Mouse (Mus musculus): ENCODE measurements at regions not wholly inside any gene's neighbourhood (a gene's known extent, or its start where the extent isn't known, plus 50 kb on each side); places are given as distances from the start of the nearest gene placed in this dataset.

DNA sequence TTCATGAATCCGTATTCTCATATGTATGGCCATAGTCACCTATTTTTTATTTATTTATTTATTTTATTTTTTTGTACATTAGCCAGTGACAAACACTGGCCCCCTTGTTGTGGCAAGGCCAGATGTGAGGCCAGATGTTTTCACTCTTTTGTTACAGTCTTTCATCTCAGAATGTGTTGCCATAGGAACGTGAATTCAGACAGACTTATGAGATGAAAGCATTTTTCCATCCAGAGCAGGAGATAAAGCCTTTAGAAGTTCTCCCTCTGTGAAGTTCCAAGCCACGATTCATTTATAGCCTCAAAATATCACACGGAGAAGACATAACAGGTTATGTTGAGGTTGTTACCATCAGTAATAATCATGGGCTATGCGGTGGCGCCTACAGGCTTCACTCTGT, 220.9 kb downstream of the Arpp21 start:
- WGBS: 80% methylated on average over 6 of the region's 6 CpGs
- Histone ChIP-seq H3K36me3 (no peaks in the 10 kb centered on the region), H3K9me3 (no peaks in the 10 kb centered on the region), H3K4me1 (replicated peaks) (no peaks in the 10 kb centered on the region), H3K4me3 (no peak overlapping the region), H3K9ac (no peak overlapping the region), H3K27ac (replicated peaks) (no peak overlapping the region), H3K27me3 (no peaks in the 10 kb centered on the region), H3K4me2 (no peak overlapping the region)
- ATAC-seq (ENCODE audit: low read depth): no peak

DNA sequence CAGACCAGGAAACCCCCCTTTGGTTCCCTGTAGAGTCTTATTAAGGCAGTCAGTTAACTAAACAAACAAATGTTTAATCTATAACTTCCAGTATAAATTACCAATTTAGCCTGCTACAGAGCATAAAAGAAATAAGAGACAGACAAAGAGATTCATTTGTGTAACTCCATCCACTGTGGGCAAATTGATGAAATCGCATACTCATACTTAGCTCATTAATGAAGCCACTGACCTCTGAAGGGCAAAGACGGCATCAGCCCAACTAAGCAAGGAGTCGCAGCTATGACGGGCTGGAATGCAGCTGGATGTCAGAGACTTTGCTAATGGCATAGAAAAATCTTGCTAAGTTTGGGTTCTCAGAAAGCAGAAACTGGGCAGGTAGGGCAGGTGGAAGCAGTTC, 241.3 kb downstream of the Arpp21 start:
- Histone ChIP-seq H3K4me1 (replicated peaks) (peaks cover 4% of the 10 kb centered on the region), H3K27me3 (no peaks in the 10 kb centered on the region), H3K36me3 (no peaks in the 10 kb centered on the region), H3K9ac (no peak overlapping the region), H3K27ac (replicated peaks) (no peak overlapping the region), H3K4me2 (no peak overlapping the region), H3K9me3 (no peaks in the 10 kb centered on the region), H3K4me3 (no peak overlapping the region)
- 69% methylated on average over 4 of the region's 4 CpGs for WGBS
- no peak for ATAC-seq (ENCODE audit: low read depth)

DNA sequence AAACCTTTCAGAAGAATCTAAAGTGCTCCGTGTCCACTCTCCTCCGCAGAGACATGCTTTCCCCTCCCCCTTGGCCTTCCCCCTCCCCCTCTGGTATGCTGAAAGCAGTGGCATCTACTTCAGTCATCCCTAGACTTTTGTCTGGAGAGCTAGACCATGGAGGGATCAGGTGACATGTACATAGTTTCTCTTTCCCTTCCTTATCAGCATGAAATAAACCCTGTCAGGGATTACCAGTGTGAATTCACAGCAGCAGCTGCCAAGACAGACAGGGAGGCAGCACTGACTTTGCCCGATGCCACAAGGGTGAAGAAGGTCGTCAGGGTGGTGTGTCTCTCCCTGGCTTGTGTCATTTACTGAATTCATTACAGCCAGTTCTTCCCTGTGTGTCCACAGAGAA, 241.9 kb downstream of the Arpp21 start:
- Histone ChIP-seq H3K9me3 (no peaks in the 10 kb centered on the region), H3K36me3 (no peaks in the 10 kb centered on the region), H3K4me3 (no peak overlapping the region), H3K27me3 (no peaks in the 10 kb centered on the region), H3K4me2 (no peak overlapping the region), H3K4me1 (replicated peaks) (peaks cover 4% of the 10 kb centered on the region), H3K27ac (replicated peaks) (no peak overlapping the region), H3K9ac (no peak overlapping the region)
- 44% methylated on average over 4 of the region's 4 CpGs for WGBS
- no peak for ATAC-seq (ENCODE audit: low read depth)

DNA sequence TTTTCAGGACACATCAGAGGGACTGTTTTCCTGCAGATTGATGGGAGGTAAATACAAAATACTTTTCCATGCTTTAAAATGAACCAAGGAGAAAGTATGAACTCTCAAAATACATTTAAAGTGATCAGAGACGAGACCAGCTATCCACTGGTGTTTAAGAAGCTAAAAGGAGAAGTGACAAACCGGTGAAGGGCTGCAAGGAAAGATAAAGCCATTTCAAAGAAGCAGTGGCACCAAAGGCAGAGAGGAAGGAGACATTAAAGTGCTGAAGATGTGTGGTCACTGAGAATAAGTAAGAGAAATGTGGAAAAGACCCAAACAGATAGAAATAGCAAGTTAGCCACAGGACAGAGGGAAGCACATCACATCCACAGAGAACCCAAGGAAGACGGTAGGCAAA, 245.7 kb downstream of the Arpp21 start:
- Histone ChIP-seq H3K4me2 (no peak overlapping the region), H3K9me3 (no peaks in the 10 kb centered on the region), H3K27me3 (no peaks in the 10 kb centered on the region), H3K4me1 (replicated peaks) (peaks cover 4% of the 10 kb centered on the region), H3K27ac (replicated peaks) (no peak overlapping the region), H3K36me3 (no peaks in the 10 kb centered on the region), H3K4me3 (no peak overlapping the region), H3K9ac (no peak overlapping the region)
- 84% methylated on average over 3 of the region's 3 CpGs for WGBS
- no peak for ATAC-seq (ENCODE audit: low read depth)

DNA sequence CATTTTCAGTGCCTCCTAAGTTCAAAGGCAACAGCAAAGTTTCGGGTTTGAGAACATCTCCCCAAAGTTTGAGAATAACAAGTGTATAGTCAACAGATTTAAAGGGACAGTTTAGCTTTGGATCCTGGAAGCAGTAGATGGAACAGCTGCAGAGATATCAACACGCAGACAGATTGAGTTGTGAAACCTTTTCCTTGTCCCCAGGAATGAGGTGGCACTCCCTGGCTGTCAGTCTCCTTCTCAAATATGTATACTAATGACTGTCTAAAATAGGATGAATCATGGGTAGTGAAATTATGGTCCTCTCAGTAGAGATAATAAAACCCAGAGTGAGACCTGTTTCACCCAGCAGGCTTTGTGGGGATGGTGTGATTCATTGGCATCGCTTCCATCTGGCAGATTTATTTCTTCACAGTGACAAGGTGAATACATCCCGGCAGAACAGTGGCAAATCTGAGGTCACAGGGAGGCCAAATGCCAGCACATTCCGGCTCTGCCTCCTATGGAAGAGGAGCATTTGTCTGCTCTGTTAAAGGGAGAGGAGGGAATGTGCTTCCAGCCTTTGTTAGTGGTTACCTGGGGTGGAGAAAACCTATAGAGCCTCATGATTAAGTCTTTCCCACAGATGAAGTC, 272.2 kb downstream of the Arpp21 start:
- WGBS: 22% methylated on average over 5 of the region's 5 CpGs
- Histone ChIP-seq H3K4me1 (replicated peaks) (no peaks in the 10 kb centered on the region), H3K36me3 (no peaks in the 10 kb centered on the region), H3K9ac (no peak overlapping the region), H3K9me3 (no peaks in the 10 kb centered on the region), H3K4me2 (no peak overlapping the region), H3K4me3 (no peak overlapping the region), H3K27me3 (no peaks in the 10 kb centered on the region), H3K27ac (replicated peaks) (no peak overlapping the region)
- no peak for ATAC-seq (ENCODE audit: low read depth)

DNA sequence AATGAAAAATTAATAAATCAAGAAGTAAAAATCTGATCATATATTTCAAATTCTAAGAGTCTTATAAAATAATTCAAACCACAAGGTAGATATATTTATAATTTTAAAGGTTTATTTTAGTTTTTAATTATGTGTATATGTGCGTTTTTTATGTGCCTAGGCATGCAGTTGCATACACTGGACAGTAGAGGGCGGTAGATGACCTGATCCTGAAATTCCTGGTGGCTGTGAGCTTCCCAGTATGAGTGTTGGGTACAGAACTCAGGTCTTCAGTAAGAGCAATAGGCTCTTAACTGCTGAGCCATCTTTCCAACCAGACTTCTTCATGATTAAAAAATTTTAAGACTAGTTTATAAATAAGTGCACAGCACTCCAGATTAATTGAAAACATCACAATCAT, 267.7 kb upstream of the Stac start:
- no peak overlapping the region for H3K4me3 ChIP-seq
- no peak overlapping the region for H3K4me2 ChIP-seq
- WGBS: 50% methylated on average over 2 of the region's 2 CpGs
- no peaks in the 10 kb centered on the region for H3K36me3 ChIP-seq
- no peaks in the 10 kb centered on the region for H3K27me3 ChIP-seq
- no peak overlapping the region for H3K9ac ChIP-seq
- ATAC-seq (ENCODE audit: low read depth): no peak
- H3K9me3 ChIP-seq: no peaks in the 10 kb centered on the region
- no peak overlapping the region for H3K27ac ChIP-seq (replicated peaks)
- H3K4me1 ChIP-seq (replicated peaks): no peaks in the 10 kb centered on the region

DNA sequence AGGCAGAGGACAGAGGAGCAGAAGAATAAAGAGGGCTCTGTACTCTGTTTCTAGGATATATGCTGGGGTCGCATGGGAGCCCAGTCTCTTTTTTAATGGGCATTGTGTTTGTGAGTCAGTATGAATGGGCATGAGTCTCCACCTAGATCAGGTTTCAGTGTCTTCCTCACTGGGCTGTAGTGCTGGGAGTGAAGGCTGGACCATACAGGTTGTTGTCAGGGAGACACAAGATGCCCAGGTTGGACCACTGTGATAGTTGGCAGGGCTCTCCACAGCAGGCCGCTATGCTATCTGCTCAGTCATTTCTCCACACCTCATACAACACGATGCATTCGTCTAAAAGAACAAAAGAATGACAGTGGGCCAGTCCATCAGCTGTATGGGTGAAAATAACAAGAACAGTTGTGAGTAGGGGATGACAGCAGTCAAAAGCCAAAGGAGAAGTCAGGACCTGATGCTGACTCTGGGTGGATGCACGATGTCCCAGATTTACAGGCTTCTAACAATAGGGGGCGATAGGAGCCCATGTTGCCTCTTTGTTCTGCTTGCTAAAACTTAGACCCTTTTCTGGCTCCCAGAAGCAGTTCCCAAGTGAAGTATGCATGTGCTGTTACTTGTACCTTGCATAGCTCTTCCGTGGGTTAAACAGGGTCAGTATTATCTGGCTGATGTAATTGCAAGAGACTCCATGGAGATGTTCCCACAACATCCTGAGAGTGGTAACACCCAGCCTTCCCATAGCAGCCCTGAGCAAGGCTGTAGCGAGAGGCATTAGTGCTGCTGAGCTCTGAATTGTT, 249.3 kb upstream of the Stac start:
- WGBS: 46% methylated on average over 8 of the region's 8 CpGs
- H3K4me2 ChIP-seq: no peak overlapping the region

DNA sequence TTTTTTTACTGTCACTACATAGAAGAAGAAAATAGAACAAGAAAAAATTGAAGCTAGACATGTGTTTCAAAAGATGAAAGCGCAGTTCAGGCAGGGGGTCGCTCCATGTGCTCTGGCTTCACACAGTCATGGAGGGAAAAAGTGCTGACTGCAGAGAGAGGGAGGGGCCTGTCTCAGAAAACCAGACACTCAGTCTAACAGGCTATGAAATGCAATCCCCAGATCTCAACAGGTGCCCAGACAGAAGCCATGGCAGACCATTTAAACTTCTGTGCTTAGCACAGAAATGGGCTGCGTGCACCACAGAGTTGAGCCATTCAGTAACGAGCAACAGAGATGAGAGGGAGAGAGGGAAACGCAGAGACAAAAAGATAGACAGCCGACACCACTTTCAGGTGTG, 242.3 kb upstream of the Stac start:
- WGBS: 88% methylated on average over 6 of the region's 6 CpGs
- Histone ChIP-seq H3K9ac (no peak overlapping the region), H3K36me3 (no peaks in the 10 kb centered on the region), H3K4me3 (no peak overlapping the region), H3K4me2 (no peak overlapping the region), H3K27ac (replicated peaks) (no peak overlapping the region), H3K4me1 (replicated peaks) (no peaks in the 10 kb centered on the region), H3K9me3 (no peaks in the 10 kb centered on the region), H3K27me3 (no peaks in the 10 kb centered on the region)
- ATAC-seq (ENCODE audit: low read depth): no peak

More for the DNA sequence above, 249.3 kb upstream of the Stac start:
- H3K36me3 ChIP-seq: no peaks in the 10 kb centered on the region
- no peaks in the 10 kb centered on the region for H3K9me3 ChIP-seq
- H3K27ac ChIP-seq (replicated peaks): no peak overlapping the region
- no peak for ATAC-seq (ENCODE audit: low read depth)
- no peak overlapping the region for H3K9ac ChIP-seq
- H3K27me3 ChIP-seq: no peaks in the 10 kb centered on the region
- no peak overlapping the region for H3K4me3 ChIP-seq
- peaks cover 12% of the 10 kb centered on the region for H3K4me1 ChIP-seq (replicated peaks)

DNA sequence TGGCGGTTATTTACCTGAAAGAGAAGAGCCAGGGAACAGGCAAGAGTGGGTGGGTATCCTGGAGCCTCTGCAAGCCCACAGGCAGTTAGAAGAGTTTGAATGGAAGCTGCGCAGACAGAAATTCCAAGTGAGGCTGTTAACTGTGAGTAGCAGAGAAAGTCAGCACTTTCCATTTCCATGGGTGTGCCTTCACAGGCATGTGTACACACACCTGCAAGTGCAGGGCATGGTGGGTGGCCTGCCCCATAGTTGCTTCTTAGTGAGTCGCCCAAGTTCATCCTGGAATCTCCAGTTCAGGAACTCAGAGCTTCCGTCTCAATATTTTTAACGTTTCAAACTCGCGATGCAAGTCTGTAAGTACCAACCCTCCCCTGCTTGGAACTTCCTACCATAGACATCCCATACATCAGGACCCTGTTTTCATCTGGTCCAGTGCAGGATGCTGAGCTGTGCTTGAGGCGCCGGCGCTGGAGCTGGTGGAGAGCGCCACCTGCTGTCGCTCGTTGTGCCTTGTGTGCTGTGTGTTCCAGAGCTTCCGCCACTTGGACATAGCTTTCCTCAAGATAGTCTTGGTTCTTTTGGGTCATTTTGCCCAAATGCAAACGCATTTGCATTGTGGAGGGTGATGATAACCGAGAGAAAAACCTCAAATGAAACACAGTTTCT, 228.3 kb upstream of the Stac start:
- Histone ChIP-seq H3K4me2 (no peak overlapping the region), H3K9me3 (no peaks in the 10 kb centered on the region), H3K27ac (replicated peaks) (no peak overlapping the region), H3K27me3 (no peaks in the 10 kb centered on the region), H3K4me1 (replicated peaks) (no peaks in the 10 kb centered on the region; the same call in 1 of the 2 replicates), H3K4me3 (no peak overlapping the region), H3K9ac (no peak overlapping the region), H3K36me3 (no peaks in the 10 kb centered on the region)
- WGBS: 20% methylated on average over 16 of the region's 16 CpGs
- ATAC-seq (ENCODE audit: low read depth): peak; percentile 76

DNA sequence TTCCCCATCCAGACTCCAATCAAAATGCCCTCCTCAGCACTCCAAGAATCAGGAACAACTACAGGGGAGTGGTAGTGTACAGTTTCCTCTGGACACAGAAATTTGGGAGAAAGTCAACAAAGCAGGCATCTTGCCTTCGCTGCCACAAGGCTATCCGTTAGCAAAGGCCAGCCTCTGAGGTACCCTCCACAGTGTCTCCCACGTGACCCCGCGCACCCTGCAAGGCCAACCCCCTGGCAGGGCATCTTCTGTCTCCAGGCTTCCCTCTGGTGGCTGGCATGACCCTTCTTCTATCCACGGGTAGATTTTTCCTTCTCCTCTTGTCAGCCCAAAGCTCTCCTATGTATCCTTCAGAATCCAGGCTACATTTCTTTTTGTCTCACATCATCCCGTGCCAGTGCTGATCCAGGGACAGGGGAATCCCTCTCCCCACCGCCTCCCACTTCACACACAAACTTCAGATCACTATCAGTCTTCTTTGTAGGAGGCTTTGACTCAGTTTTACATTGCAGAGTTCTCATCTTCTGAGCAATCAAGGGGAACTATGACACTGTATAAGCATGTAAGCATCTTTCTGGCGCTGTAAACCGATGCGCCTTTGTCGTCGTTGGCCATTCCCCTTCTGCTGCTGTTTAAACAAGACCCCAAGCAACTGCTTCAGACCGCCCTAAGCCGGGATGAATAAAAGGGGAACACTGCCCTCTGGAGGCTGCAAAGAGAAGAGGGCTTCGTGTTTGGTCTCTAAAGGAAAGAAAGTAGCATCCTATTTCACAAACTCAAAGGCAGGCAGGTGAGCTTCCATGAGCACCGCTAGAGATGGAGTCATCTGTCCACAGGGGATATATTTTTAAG, 226.8 kb upstream of the Stac start:
- ATAC-seq (ENCODE audit: low read depth): peak; percentile 84
- peak overlapping the region; percentile 38 for H3K4me2 ChIP-seq
- H3K4me3 ChIP-seq: no peak overlapping the region
- H3K27me3 ChIP-seq: no peaks in the 10 kb centered on the region
- no peaks in the 10 kb centered on the region; the same call in 1 of the 2 replicates for H3K4me1 ChIP-seq (replicated peaks)
- no peak overlapping the region for H3K9ac ChIP-seq
- no peaks in the 10 kb centered on the region for H3K9me3 ChIP-seq
- H3K36me3 ChIP-seq: no peaks in the 10 kb centered on the region
- WGBS: 33% methylated on average over 17 of the region's 17 CpGs
- no peak overlapping the region for H3K27ac ChIP-seq (replicated peaks)

DNA sequence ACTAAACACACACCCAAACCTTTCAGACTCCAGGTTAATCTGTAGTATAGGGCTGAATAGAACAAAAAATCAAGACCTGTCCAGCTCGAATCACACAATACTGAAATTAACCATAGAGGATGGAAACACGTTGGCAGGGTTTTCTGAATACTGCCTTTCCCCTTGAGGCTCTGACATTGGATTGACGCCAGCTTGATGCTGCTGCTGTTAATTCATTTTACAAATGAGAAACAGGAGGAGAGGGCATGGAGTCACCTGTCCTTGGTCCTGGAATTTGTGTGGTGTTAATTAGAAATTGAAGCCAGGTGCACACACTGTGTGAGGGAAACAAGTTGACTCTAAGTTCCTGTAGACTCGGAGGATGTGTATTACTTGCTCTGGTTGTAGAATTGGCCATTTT, 218.7 kb upstream of the Stac start:
- Histone ChIP-seq H3K9ac (no peak overlapping the region), H3K36me3 (no peaks in the 10 kb centered on the region), H3K4me1 (replicated peaks) (no peaks in the 10 kb centered on the region), H3K27ac (replicated peaks) (no peak overlapping the region), H3K9me3 (no peaks in the 10 kb centered on the region), H3K27me3 (no peaks in the 10 kb centered on the region), H3K4me2 (no peak overlapping the region), H3K4me3 (no peak overlapping the region)
- WGBS: 70% methylated on average over 4 of the region's 4 CpGs
- ATAC-seq (ENCODE audit: low read depth): no peak

DNA sequence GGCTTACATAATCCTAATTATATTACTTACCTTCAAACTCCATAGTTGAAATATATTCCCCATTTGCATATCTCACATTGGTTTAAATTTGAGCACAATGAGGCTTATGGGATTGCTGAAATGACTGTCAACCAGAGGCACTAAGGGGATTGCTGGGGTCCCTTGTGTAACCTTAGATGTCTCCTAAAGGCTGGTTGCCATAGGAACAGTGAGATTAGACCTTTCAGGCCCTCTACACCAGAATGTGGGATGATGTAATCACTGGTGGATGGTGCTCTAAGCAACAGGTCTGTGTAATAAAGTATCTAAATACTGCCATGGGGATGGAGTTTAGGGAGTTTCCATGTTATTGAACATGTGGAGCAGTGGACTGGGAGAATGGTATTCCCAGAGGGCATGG, 210.0 kb upstream of the Stac start:
- Histone ChIP-seq H3K27ac (replicated peaks) (no peak overlapping the region), H3K36me3 (no peaks in the 10 kb centered on the region)
- ATAC-seq (ENCODE audit: low read depth): no peak

More for the DNA sequence above, 210.0 kb upstream of the Stac start:
- H3K9ac ChIP-seq: no peak overlapping the region
- H3K4me2 ChIP-seq: no peak overlapping the region
- H3K27me3 ChIP-seq: no peaks in the 10 kb centered on the region
- no peaks in the 10 kb centered on the region for H3K4me1 ChIP-seq (replicated peaks)
- no peaks in the 10 kb centered on the region for H3K9me3 ChIP-seq
- H3K4me3 ChIP-seq: no peak overlapping the region
